Mouse (Mus musculus) B cell, adult 62 days (primary cell): Measurements from ENCODE around the gene Olfr1066. TPM values are rescaled to one million over a fixed set of nuclear protein-coding genes. Genes with fewer than 3 reads are reported as not detected.

Experiments used
- total RNA-seq: library from RNA; stranded (reverse); gene quantifications from 4 replicates; pipeline ENCODE4 v1.2.4, GENCODE M21; 2023

Gene Olfr1066
- total RNA-seq: not detected in 4 replicates

DNA sequence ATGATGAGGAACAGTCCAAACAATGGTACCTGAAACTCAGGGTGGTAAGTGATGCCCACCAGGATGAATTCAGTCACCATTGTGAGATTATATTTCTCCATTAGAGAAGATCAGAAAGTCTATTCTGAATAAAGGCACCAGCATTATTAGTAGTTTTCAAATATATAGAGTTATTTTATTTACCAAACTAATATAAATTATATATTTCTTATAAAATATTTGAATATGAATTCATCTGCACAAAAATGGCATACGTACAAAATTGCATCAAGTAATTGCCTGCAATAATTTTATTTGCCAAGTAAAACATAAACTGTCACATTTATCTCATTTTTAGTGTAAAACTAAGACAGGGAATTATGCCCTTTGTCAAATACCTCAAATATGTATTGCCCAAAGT lies at the start of gene Olfr1066:
Gene Olfr1066, minus strand, starts transcription at position 101 of the 400 bp plus-strand sequence.

DNA sequence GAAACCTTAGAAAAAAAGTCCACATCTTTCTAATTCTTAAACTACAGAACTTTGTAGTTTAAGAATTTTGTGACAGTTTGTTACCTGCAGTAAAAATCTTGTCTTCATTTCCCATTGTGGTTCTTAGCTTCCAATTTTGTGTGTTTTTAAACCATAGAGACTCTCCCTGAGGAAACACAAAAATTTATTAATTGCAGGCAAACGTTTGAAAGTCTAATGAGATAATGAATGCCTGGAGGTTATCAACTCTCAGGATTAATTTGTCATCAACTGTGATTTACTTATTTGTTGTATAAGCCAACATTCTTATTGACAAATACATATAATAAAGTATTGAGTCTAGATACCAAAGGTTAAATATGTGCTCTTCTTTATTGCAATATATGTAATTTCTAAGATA lies 31.2 kb upstream of the Olfr1066 start, which contains the start of gene Olfr228:
Gene Olfr228, minus strand, starts transcription at position 101 of the 400 bp plus-strand sequence.

DNA sequence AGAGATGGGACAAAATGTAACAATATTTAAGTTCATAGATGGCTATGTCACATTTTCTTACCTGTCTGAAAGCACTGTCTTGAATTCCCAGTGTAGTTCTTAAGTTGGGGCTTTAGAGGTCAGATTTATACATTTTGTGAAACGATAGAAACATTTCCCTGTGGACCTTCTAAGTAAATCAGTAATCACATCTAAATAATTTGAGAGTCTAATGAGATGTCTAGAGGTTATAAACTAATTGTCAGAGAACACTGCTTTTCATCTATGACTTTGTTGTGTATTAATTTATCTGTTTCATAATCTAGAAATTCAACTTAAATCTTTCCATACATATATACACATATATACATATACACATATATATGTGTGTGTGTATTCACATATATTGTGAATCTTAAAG lies 5.6 kb downstream of the Olfr1066 start, which contains the start of gene Olfr1065:
Gene Olfr1065, minus strand, starts transcription at position 101 of the 400 bp plus-strand sequence.

DNA sequence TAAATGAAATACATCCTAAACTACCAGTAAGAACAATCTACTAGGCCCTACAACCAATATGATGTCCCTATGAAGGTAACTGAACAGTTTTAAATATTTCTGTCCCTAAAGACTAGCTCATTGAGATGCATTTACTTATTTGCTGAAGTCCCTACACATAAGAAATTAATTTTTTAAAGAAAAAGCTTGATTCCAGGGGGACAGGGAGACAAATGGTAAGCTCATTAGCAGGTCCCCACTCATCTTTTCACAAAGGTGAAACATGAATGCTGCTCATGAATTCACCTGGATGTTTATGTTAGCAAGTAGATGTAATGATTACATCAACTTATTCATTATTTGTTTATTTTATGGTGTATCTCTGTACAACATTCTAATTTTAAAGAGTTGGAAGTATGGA lies 29.4 kb downstream of the Olfr1066 start, which contains the start of gene Olfr1062:
Gene Olfr1062, minus strand, starts transcription at position 101 of the 400 bp plus-strand sequence.

GRCm38 (mm10) chr2:86413950-86414349 lies 42.1 kb downstream of the Olfr1066 start, which contains the start of gene Olfr1061:
Olfr1061 (minus strand) TSS chr2:86414050.

Other genes with a start within 250 kb of the Olfr1066 start
- not detected in 4 replicates for gene Olfr1046, start 237.0 kb downstream of the Olfr1066 start, total RNA-seq
- gene Olfr1047, start 224.9 kb downstream of the Olfr1066 start, total RNA-seq: not detected in 4 replicates
- gene Olfr1048, start 216.0 kb downstream of the Olfr1066 start, total RNA-seq: not detected in 4 replicates
- gene Olfr1049, start 197.9 kb downstream of the Olfr1066 start, total RNA-seq: not detected in 4 replicates
- not detected in 4 replicates for gene Olfr1051, start 177.2 kb downstream of the Olfr1066 start, total RNA-seq
- not detected in 4 replicates for gene Olfr1052, start 163.8 kb downstream of the Olfr1066 start, total RNA-seq
- not detected in 4 replicates for gene Olfr1053, start 141.0 kb downstream of the Olfr1066 start, total RNA-seq
- not detected in 4 replicates for gene Olfr1054, start 120.8 kb downstream of the Olfr1066 start, total RNA-seq
- not detected in 4 replicates for gene Olfr1055, start 106.0 kb downstream of the Olfr1066 start, total RNA-seq
- gene Olfr1056, start 93.8 kb downstream of the Olfr1066 start, total RNA-seq: not detected in 4 replicates
- not detected in 4 replicates for gene Olfr1057, start 77.9 kb downstream of the Olfr1066 start, total RNA-seq
- not detected in 4 replicates for gene Olfr1058, start 67.7 kb downstream of the Olfr1066 start, total RNA-seq
- not detected in 4 replicates for gene Olfr1061, start 42.2 kb downstream of the Olfr1066 start, total RNA-seq
- not detected in 4 replicates for gene Olfr1062, start 29.5 kb downstream of the Olfr1066 start, total RNA-seq
- not detected in 4 replicates for gene Olfr1065, start 5.7 kb downstream of the Olfr1066 start, total RNA-seq
- gene Olfr228, start 31.1 kb upstream of the Olfr1066 start, total RNA-seq: not detected in 4 replicates
- not detected in 4 replicates for gene Olfr1076, start 52.2 kb upstream of the Olfr1066 start, total RNA-seq
- not detected in 4 replicates for gene Olfr1079, start 86.2 kb upstream of the Olfr1066 start, total RNA-seq
- gene Olfr1080, start 102.0 kb upstream of the Olfr1066 start, total RNA-seq: not detected in 4 replicates
- gene Olfr1082, start 142.7 kb upstream of the Olfr1066 start, total RNA-seq: not detected in 4 replicates
- not detected in 4 replicates for gene Olfr1084, start 183.5 kb upstream of the Olfr1066 start, total RNA-seq
- not detected in 4 replicates for gene Olfr1085, start 205.8 kb upstream of the Olfr1066 start, total RNA-seq
- gene Olfr1086, start 223.8 kb upstream of the Olfr1066 start, total RNA-seq: not detected in 4 replicates
- gene Olfr1087, start 242.1 kb upstream of the Olfr1066 start, total RNA-seq: not detected in 4 replicates